Mouse (Mus musculus) c-Kit-positive CD71-negative TER-119-negative erythroid progenitor cells, embryonic 14.5 days (primary cell): ENCODE data around the gene Dscaml1.
"Not testable (repeated sequence)": the region's sequence is repeated elsewhere in the genome, so short reads cannot be mapped to it uniquely, and the experiment has no call there.

ENCODE experiments used
- DNase-seq: peaks from one replicate; pipeline ENCODE4 v3.0.0-alpha.2; 2013; ENCODE audit warnings: low read depth

Dscaml1 gene

DNA sequence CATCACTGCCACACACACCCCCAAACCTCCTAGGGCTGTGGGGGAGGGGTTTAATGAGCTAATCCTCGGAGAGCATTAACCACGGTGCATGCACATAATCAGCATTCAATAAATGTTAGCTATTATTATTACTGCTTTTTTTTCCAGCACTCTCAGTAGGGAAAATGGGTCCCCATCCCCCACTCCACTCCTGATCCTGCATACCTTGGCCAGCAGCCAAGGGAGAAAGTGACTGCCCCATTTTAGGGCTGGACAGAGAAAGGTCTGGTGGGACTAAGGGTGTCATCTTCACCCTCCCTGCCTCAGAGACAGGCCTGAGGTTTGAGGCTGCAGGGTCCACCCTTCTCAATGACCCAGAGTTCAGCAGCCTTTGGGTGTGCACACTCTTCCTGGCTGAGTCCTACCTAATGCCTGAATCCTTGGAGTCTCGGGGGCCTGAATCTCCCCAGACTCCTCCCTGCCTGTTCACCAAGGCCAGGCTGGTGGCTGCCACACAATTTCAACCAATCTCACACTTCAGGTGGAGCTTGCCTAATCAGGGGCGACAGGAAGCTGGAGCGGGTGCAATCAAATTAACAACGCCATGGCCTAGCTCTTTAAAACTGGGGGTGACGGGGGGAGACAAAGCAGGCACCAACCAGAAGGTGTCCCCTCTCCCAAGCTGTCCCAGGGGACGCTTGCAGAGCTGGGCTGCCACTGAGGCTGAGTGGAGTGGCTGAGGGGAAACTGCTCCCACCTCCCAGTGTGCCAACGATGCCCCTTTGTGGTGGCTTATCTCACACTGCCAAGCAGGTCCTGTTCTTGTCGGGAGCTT lies 267.2 kb downstream of the Dscaml1 start:
- DNase-seq, result no peak

GRCm38 (mm10) chr9:45694256-45694655 lies 267.8 kb downstream of the Dscaml1 start:
- no peak for DNase-seq

DNA sequence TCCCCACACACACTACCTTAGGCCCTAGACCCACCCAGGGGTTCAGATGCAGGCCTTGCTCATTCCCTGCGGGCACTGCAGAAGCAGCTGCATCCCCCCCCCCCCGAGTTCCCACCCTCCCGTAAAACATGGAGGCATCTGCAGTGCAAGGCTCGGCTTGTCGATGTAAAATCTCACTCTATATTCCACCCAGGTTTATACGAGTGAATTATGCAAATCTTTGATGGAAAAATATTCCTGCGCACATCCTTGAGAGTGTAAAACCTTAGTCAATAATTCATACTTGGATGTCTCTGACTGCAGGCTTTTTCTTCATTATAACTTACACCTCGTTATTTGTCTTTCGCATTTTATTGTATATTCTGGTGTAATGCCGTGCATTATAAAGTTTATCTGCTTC lies 272.7 kb downstream of the Dscaml1 start:
- no peak for DNase-seq

DNA sequence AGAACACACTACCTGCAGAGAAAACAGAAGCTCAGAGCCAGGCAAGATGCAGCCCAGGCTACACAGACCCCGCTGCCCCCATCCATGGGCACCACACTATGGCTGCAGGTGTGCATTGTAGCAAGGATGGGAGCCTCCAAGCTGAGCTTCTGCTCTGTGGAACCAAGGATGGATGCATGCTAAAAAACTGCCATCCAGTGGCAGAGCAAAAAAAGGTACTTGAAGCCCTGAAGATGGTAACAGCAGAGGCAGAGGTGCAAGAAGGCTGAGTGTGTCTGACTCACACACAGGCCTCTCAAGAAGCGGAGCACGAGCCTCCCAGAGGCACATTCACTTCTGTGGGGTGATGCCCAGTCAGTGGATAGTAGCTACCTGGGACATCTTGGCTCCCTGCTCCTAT lies 276.8 kb downstream of the Dscaml1 start:
- DNase-seq, result no peak

DNA sequence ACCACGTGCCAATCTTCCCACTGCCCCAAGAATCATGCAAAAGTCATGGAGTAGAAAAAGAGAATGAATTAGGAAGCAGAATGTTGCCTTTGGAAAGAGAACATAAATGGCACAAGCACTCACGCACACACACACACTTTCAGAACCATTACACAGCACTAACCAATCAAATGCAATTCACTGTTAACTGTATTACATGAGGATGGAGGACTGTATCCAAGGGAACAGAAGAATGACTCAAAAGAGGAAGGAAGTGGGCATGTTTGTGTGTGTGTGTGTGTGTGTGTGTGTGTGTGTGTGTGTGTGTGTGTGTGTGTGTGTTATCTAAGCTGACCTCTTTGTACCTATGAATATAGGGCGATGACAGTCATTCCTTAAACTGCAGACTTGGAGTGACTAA lies 278.0 kb downstream of the Dscaml1 start:
- DNase-seq, result no peak

DNA sequence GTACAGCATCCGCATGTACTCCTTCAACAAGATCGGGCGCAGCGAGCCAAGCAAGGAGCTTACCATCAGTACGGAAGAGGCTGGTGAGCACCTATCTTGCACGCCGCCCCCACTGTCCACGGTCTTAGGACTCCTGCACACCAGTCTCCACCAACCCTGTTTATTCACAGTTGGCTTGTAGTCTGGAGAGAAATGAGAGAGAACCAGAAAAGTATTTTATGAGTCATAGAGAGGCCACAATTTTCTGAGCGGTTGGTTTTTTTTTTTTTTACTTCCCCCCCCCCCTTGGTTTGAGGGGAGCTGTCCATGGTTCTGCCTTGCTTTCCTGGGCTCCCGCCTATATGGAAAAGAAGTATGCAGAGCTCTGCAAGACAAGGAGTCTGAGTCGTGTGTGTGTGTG lies 283.9 kb downstream of the Dscaml1 start:
- DNase-seq, result no peak

DNA sequence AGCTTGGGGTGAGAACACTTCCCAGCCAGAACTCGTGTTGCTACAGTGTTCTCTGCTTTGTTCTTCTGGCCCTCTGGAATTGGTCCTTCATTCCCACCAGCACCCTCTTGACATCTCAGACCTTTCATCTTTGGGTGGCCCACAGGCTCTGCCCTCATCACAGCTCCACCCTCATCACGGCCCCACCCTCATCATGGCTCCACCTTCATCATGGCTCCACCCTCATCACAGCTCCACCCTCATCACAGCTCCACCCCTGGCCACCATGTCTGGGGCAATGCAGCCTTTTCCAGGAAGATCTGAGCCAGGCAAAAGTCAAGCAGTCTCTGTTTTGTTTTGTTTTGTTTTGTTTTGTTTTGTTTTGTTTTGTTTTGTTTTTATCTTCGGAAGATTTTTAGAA lies 289.0 kb downstream of the Dscaml1 start:
- no peak for DNase-seq

DNA sequence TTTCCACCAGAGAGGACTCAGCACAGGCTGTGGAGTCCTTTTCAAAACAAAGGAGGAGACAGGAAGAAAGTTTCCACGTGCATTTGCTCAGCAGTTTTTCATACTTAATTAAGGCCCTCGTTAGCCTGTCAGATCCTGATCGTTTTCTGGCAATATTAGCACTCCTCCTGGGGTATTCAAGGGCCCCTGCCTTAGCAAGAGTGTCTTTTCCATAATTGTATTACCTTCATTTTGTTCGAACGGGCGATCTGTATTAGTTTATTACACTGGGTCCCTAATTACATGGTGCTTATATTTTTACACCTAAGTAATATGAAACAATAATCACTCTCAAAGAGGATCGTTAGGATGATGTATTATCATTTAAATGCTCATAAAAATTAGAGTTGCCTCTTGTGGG lies 293.6 kb downstream of the Dscaml1 start:
- DNase-seq, result no peak

GRCm38 (mm10) chr9:45731851-45732250 lies 305.4 kb downstream of the Dscaml1 start:
- DNase-seq, result no peak

DNA sequence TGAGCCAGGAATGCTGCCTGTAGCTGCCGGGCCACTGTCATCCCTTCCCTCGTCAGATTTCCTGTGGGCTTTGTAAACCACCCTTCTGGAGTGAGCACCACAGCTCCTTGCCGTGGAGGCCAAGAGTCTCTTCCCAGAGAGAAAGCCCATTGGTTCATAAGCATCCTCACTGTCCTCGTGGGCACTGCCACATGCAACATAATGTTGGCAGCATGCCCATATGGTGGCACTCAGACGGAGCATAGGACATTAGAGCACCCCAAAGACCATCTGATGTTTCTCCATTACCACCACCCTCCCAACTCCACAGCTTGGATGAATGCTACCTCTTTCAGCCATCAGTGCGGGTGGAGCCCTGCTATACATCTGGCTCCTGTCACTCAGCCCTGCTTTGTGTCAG lies 306.8 kb downstream of the Dscaml1 start:
- no peak for DNase-seq

- no peak for DNase-seq
Measured at GRCm38 (mm10) chr9:45739001-45739701, 312.7 kb downstream of the Dscaml1 start.

- no peak for DNase-seq
Measured at GRCm38 (mm10) chr9:45739702-45740583, 313.5 kb downstream of the Dscaml1 start.

DNA sequence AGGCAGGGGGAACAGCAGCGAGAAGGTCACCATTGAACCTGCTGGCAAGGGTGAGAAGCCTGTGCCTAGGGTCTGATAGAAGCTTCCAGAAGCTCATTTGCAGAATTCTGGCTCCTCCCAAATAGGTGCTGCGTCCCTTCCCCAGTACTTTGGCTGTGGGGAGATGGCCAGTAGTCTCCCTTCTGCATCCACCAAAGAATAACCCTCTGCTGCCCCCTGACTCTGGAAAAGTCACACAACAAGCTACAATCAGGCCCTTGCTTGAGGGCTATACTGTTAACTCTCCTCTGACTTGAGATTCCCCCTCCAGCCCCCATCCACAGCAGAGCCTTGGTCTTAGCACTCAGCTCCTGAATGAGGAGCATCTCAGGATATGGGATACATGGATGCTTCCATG lies 314.2 kb downstream of the Dscaml1 start:
- DNase-seq, result no peak

- no peak for DNase-seq
Measured at GRCm38 (mm10) chr9:45745451-45745850, 319.0 kb downstream of the Dscaml1 start.

GRCm38 (mm10) chr9:45749917-45750316 lies 323.5 kb downstream of the Dscaml1 start:
- no peak for DNase-seq

GRCm38 (mm10) chr9:45754452-45755091 lies 328.1 kb downstream of the Dscaml1 start:
- DNase-seq, result peak; percentile 60

- no peak for DNase-seq
Measured at GRCm38 (mm10) chr9:45766195-45766594, 339.8 kb downstream of the Dscaml1 start.

- no peak for DNase-seq
Measured at GRCm38 (mm10) chr9:45767155-45767554, 340.7 kb downstream of the Dscaml1 start.

DNA sequence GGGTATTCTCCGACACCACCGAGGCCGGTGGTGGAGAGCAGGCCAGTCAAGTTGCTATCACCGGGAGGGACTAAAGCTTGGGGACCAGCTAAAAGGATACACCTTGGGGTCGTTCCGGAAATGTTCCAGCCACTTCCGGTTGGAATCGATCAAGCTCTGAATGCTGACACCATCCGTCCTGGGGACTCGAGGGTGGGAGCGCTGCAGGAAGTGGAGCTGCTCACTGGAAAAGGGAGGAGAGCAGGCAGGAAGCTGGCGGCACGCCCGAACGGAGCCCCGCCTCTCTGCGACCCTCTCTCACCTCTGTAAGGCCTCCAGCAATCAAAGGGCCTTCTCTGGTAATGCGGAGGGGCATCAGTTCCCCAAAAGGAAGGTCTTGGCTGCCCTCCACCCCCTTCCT lies 342.0 kb downstream of the Dscaml1 start:
- no peak for DNase-seq

GRCm38 (mm10) chr9:45769596-45769995 lies 343.2 kb downstream of the Dscaml1 start:
- no peak for DNase-seq

GRCm38 (mm10) chr9:45774088-45774487 lies 347.7 kb downstream of the Dscaml1 start:
- DNase-seq, result no peak

DNA sequence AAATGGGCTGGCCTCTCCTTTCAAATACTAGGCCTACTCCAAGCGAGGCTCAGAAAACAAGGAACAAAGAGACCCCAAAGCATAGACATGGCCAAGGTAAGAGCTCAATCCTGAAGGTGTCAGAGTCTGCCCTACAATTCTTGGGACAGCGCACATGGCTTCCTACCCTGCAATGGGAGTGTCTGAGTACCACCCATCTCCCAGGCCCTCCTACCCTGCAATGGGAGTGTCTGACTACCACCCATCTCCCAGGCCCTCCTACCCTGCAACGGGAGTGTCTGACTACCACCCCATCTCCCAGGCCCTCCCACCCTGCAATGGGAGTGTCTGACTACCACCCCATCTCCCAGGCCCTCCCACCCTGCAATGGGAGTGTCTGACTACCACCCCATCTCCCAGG lies 349.7 kb downstream of the Dscaml1 start:
- not testable (repeated sequence) for DNase-seq
